Mouse (Mus musculus) stomach, embryonic 16.5 days (tissue): Measurements from ENCODE around the gene Klri2. TPM values are rescaled to one million over a fixed set of nuclear protein-coding genes. Genes with fewer than 3 reads are reported as not detected.
"Not testable (repeated sequence)": the region's sequence is repeated elsewhere in the genome, so short reads cannot be mapped to it uniquely, and the experiment has no call there.

ENCODE experiments used
- ATAC-seq: fragments of 200-750 bp; cut with Nextera tagmentation; 2 replicates; pipeline ENCODE4 v1.8.0; 2017; ENCODE audit warnings: moderate number of reproducible peaks, moderate TSS enrichment; ENCODE audit not compliant: insufficient read depth, low FRiP score
- H3K27ac ChIP-seq: fragments of 300-500 bp; sonication (generic); 2 replicates; pipeline ENCODE4 v1.5.1; 2014; ENCODE audit warnings: low read length
- H3K27me3 ChIP-seq: fragments of 300-500 bp; sonication (generic); 2 replicates; pipeline ENCODE4 v1.6.1; 2014; ENCODE audit warnings: low read length, control low read depth, mixed read lengths; ENCODE audit not compliant: control insufficient read depth, insufficient read depth
- H3K36me3 ChIP-seq: fragments of 300-500 bp; sonication (generic); 2 replicates; pipeline ENCODE4 v1.6.1; 2014; ENCODE audit warnings: low read length; ENCODE audit not compliant: control insufficient read depth, insufficient read depth
- H3K4me1 ChIP-seq: fragments of 300-500 bp; sonication (generic); 2 replicates; pipeline ENCODE4 v1.6.1; 2014; ENCODE audit warnings: low read length, control low read depth, mixed read lengths; ENCODE audit not compliant: control insufficient read depth, insufficient read depth
- H3K4me2 ChIP-seq: fragments of 300-500 bp; sonication (generic); 2 replicates; pipeline ENCODE4 v1.6.1; 2014; ENCODE audit warnings: low read depth, low read length, mixed read lengths
- H3K4me3 ChIP-seq: fragments of 300-500 bp; sonication (generic); replicated peaks from 2 replicates; pipeline ENCODE4 v1.5.1; 2014; ENCODE audit warnings: mild to moderate bottlenecking, low read length
- H3K9ac ChIP-seq: fragments of 300-500 bp; sonication (generic); 2 replicates; pipeline ENCODE4 v1.6.1; 2014; ENCODE audit warnings: low read length
- H3K9me3 ChIP-seq: fragments of 300-500 bp; sonication (generic); replicated peaks from 2 replicates; pipeline ENCODE4 v1.6.1; 2016; ENCODE audit warnings: low read length, control low read depth; ENCODE audit not compliant: control insufficient read depth
- WGBS: fragments of 180-500 bp; shearing (Covaris S2); extraction: QIAGEN DNeasy Blood & Tissue Kit; methylation state at CpG from one replicate; pipeline ENCODE4 v1.1.7; 2014; 5-methylcytosine and 5-hydroxymethylcytosine counted together
- polyA plus RNA-seq: library from polyadenylated mRNA; unstranded; fragments of >200 nt; fragmentation: Nextera tagmentation; extraction: Ambion mirVana; gene quantifications from 2 replicates; pipeline ENCODE4 v1.2.1, GENCODE M21; 2015

Gene Klri2
- 0.08 TPM in 1 of 2 replicates, not detected in the other for polyA plus RNA-seq

DNA sequence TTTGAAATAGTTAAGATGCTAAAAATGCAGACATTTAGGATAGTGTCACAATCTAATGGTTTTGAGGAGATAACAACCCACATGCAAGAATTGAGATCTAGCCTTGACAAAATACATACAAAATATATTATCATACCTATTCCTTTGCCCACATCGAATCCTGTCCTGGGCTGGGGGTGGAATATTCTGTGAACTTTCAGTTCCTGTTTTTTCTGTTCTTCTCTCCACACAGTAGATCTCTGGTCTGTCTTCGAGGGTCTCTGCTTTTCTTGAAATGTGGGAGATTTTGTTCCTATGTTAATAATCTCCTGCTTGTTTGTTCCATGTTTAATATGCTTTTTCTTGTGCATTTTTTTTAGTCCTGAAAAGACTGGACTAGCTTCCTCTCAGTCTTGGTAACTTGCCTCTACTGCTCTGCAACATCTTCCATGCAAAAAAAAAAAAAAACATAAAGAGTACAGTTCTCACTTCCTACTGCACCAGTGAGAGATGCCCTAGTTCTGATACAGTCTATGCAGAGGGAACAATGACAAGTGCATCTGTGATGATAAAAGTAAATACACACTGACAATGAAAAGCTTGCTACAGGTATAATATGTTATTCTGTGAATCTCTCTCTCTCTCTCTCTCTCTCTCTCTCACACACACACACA lies at the start of gene Klri2:
Gene Klri2 (minus strand): TSS at position 416 of the 653 bp plus-strand sequence.
- Histone ChIP-seq H3K9ac (no peak within 1 kb of the TSS), H3K27me3 (no peaks in the 10 kb centered on the region), H3K27ac (no peak within 1 kb of the TSS), H3K9me3 (no peaks in the 10 kb centered on the region), H3K36me3 (no peaks in the 10 kb centered on the region), H3K4me2 (no peak within 1 kb of the TSS), H3K4me1 (no peaks in the 10 kb centered on the region), H3K4me3 (no peak within 1 kb of the TSS)
- no peak for ATAC-seq
- 64% methylated on average over 2 of the region's 2 CpGs for WGBS

DNA sequence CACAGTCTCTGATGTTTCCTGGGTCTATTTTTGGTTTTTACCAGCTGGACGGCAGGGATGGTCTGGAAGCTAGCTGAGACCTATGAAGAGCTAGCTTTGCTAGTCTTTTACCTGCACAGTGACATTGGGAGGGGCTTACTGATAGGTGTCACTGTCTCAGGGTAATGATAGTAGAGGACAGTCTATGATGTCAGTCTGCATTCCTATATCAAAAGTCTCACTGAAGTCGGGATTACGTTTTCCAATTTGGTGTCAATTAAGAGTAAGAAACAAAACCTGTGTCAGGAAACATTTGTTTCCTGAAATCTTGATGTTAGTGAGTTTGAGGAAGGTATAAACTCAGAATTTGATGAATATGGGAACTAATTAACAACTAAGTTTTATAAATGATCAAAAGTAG lies 43.9 kb upstream of the Klri2 start, which contains the start of gene Gm156:
Gene Gm156 (minus strand): TSS at position 101 of the 400 bp plus-strand sequence.
- ATAC-seq, H3K9me3 ChIP-seq, H3K9ac ChIP-seq, H3K4me3 ChIP-seq, H3K27ac ChIP-seq, H3K4me1 ChIP-seq, H3K36me3 ChIP-seq, H3K27me3 ChIP-seq, H3K4me2 ChIP-seq: not testable (repeated sequence)
- WGBS, result 84% methylated on average over 3 of the region's 3 CpGs

DNA sequence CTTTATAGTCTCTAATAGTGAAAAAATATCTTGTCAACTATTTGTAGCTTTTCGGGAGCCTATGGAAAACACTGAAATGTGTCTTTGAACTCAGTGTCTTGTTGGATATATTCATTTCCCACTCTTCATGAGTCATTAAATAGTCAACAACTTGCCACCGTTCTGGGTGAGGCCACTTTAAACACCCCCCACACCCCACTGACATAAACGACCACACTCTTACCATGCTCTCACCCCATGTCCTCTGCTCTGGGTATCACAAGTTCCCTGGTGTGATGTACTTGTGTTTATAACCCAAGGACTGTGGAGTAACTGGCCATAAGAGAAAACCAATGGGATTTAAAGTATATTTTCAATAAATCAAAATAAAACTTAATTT lies 7.4 kb upstream of the Klri2 start:
- no peak for ATAC-seq

DNA sequence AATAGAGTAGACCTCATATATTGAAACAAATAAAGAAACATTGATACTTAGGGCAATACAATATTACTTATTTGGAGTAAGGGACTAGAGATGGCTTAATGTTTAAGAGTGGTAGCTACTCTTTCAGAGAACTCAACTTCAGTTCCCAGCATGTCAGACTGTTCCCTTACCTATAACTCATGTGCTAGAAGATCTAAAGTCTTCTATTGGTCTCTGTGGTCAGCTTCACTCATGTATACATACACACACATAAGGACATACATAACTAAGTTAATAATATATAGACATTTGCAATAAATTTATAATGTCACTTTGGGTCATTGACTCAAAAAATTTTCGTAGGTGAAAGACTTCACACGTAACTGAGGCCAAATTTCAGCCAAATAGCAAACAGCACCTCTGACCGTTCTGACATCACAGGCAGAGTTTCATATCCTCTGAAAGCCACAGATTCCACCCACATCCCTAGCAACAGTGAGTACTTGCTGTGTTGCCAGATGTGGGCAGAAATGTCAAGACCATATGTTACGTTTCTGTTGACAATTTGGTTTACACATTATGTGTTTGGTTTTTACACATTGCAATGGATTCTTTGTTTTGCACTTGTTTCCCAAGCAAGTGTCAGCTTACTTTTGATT lies 6.9 kb upstream of the Klri2 start:
- no peak overlapping the region for H3K4me2 ChIP-seq
- H3K27me3 ChIP-seq, result no peaks in the 10 kb centered on the region
- no peaks in the 10 kb centered on the region for H3K4me1 ChIP-seq
- H3K36me3 ChIP-seq, result no peaks in the 10 kb centered on the region
- H3K27ac ChIP-seq, result no peak overlapping the region
- 75% methylated on average over 4 of the region's 4 CpGs for WGBS
- no peak for ATAC-seq
- H3K9me3 ChIP-seq, result no peaks in the 10 kb centered on the region
- no peak overlapping the region for H3K9ac ChIP-seq
- no peak overlapping the region for H3K4me3 ChIP-seq

More for the DNA sequence above, 7.4 kb upstream of the Klri2 start:
- Histone ChIP-seq H3K4me2 (no peak overlapping the region), H3K27ac (no peak overlapping the region), H3K4me3 (no peak overlapping the region), H3K9me3 (no peaks in the 10 kb centered on the region), H3K36me3 (no peaks in the 10 kb centered on the region), H3K27me3 (no peaks in the 10 kb centered on the region), H3K4me1 (no peaks in the 10 kb centered on the region), H3K9ac (no peak overlapping the region)
- 76% methylated on average over 3 of the region's 3 CpGs for WGBS

DNA sequence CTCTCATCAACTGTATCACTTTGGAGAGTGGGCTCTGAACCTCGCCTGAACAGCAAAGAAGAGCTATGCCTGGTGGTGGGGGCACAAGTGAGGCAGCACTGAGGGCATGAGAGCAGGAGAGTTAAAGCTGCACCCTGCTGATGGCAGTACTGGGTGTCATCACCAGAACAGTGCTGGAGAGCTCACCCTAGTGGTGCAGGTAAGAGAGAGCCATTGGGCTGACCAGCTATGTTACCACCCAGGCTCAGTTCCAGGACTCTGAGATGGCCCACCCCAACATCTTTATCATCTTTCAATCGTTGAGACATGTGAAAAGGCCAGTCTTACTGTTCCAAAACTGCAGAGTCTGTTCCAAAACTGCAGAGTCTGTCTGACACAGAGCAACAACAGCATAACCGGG lies 5.9 kb upstream of the Klri2 start:
- no peaks in the 10 kb centered on the region for H3K9me3 ChIP-seq
- no peaks in the 10 kb centered on the region for H3K36me3 ChIP-seq
- ATAC-seq, result no peak
- H3K27ac ChIP-seq, result no peak overlapping the region
- H3K27me3 ChIP-seq, result no peaks in the 10 kb centered on the region
- WGBS, result 62% methylated on average over 3 of the region's 3 CpGs
- no peak overlapping the region for H3K4me2 ChIP-seq
- no peak overlapping the region for H3K4me3 ChIP-seq
- H3K4me1 ChIP-seq, result no peaks in the 10 kb centered on the region
- H3K9ac ChIP-seq, result no peak overlapping the region

DNA sequence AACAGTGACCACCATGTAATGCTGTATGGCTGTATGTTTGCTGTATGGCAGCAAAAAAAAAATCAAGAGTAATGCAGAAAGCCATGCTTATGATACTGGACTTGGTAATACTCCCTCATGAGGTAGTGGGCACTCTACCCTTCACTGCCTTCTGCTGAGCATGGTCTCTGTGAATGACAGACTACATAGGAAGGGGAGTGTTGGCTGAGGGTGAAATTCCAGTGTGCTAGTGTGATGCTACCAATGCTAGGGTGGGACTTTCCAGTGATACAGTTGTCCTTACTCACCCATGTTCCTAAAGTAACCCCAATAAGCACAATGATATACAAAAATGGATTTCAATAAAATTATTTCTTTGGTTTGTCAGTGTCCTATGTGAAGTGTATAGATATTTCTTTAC lies 3.9 kb downstream of the Klri2 start:
- no peaks in the 10 kb centered on the region for H3K36me3 ChIP-seq
- no peak overlapping the region for H3K4me3 ChIP-seq
- H3K27me3 ChIP-seq, result no peaks in the 10 kb centered on the region
- no peaks in the 10 kb centered on the region for H3K4me1 ChIP-seq
- no peak overlapping the region for H3K27ac ChIP-seq
- no peak overlapping the region for H3K4me2 ChIP-seq
- H3K9me3 ChIP-seq, result no peaks in the 10 kb centered on the region
- H3K9ac ChIP-seq, result no peak overlapping the region
- no peak for ATAC-seq

DNA sequence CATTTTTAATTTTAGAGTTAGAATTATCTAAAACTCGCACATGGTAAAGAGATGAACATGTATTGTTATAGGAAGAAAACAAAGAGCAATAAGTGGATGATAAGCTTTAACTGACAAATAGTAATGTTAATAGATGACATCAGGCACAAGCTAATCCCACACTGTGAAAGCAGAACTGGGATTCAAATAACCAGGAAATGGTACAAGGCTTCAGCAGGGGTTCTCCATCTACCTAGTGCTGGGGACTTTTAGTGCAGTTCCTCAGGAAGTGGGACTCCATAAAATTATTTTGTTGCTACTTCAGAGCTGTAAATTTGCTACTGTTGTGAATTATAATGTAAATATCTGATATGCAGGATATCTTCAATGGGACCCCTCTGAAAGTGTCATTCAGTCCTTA lies 13.0 kb downstream of the Klri2 start:
- WGBS, result 90% methylated on average over 1 of the region's 1 CpGs
- Histone ChIP-seq H3K9ac (no peak overlapping the region), H3K4me2 (no peak overlapping the region), H3K4me1 (no peaks in the 10 kb centered on the region), H3K27me3 (no peaks in the 10 kb centered on the region), H3K36me3 (no peaks in the 10 kb centered on the region), H3K9me3 (no peaks in the 10 kb centered on the region), H3K4me3 (no peak overlapping the region), H3K27ac (no peak overlapping the region)
- ATAC-seq, result no peak

DNA sequence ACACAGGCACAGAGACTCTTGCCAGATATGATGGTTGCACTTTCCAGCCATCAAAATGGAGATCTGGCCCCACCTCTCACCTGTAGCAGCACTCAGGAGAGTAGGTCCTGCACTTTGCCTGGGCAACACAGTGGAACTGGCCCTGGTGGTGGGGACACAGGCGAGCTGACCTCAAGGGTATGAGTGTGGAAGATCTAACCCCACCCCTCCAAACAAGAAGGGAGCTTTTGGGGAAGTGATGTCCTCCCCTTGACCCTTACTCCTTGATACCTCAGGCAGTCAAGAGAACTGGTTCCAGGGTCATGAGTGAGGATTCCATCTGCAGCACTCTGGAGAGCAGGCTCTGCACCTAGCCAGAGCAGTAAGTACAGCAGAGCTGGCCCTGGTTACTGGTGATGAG lies 18.9 kb downstream of the Klri2 start:
- ATAC-seq, result no peak
- Histone ChIP-seq H3K9me3 (no peaks in the 10 kb centered on the region), H3K36me3 (no peaks in the 10 kb centered on the region), H3K4me1 (no peaks in the 10 kb centered on the region), H3K4me2 (no peak overlapping the region), H3K27ac (no peak overlapping the region), H3K27me3 (no peaks in the 10 kb centered on the region), H3K9ac (no peak overlapping the region), H3K4me3 (no peak overlapping the region)
- WGBS, result 46% methylated on average over 1 of the region's 1 CpGs

DNA sequence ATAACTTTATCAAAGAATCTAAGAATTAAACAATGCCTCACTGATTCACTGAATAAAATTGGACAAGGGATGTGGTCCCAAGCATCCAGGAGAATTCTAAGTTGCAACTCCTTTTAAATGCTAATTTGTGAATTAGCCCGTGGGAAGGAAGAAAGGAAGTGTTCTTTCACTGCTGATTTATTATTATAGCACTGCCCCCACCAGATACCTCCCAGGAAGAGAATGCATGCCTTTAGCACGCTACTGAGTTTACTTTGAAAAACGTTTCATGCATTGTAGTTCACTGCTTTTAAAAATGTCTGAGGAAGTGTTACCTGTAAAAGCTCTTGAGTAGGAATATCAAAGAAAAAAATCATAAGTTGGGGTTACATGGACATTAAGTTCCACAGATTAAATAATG lies 19.8 kb downstream of the Klri2 start:
- Histone ChIP-seq H3K4me3 (no peak overlapping the region), H3K27ac (no peak overlapping the region), H3K9ac (no peak overlapping the region), H3K4me2 (no peak overlapping the region), H3K36me3 (no peaks in the 10 kb centered on the region), H3K9me3 (no peaks in the 10 kb centered on the region), H3K27me3 (no peaks in the 10 kb centered on the region), H3K4me1 (no peaks in the 10 kb centered on the region)
- ATAC-seq, result no peak
- 16% methylated on average over 3 of the region's 3 CpGs for WGBS
